Mouse (Mus musculus) frontal cortex, postnatal 14 days (tissue): Measurements from ENCODE around the gene Vgll3.
A peak's percentile ranks its signal among the peaks of the same experiment; 100 is the strongest.

Experiments used
- DNase-seq, 2 experiments: peaks; one replicate each; pipeline ENCODE4 v3.0.0; 2022; ENCODE audit warnings: low spot score in 2 of 2

Gene Vgll3

DNA sequence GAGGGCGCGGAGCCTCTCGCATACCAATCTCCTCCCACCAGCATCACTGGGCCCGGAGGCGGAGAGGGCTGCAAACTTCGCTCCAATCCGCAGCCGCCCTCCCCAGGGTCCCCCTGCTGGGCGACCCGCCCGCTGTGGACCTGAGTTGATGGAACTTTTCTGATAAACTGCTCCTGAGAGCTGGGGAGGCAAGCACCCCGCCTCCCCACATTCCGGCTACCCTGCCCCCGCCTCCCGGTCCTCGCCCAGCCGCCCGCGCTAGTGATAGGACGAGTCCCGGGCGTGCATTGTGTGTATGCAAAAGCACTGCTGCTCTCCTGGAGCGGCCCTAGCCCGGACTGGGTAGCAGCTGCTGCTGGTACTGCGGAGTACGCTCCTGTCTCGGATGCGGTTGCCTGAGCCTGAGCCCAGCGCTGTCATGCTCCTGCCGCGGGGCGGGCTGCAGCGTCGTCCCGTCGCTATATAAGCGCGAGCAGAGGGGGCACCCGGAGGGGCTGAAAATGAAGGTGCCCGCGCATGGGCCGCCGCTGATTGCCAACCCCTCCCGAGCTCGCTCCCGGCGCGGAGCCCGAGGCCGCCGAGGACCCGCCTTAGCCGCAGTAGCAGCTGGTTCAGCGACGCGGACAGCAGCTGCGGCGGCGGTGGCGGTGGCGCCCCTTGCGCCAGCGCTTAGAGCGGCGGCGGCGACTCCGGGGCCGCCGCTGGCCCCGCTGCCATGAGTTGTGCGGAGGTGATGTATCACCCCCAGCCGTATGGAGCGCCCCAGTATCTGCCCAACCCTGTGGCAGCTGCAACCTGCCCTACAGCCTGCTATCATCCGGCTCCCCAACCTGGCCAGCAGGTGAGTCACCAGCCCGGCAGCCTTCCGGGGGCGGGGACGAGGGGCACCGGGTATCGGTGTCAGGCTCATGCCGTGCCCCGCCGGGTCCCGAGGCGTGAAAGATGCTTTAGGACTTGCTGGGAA is at the start of gene Vgll3:
Vgll3 (plus strand) TSS at position 340 of the 964 bp plus-strand sequence.
- peak; percentile 8 to 18 for DNase-seq

DNA sequence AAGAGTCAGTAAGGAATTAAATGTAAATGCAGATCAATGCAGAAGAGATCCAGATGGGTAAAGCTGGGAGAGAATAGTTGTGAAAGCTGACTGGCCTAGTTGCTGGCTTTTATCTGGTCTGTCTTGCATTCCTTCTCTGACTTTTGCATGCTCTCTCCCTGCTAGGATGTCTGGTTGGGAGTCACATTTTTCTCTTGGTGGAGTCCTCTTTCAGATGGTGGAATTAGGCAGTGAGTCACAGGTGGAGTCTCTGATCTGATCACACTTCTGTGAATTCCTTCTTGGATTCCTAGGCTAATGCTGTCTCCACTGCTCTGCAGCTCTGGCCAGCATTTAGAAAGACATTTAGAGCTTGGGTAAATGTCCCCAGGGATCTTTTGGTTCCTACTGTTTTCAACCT is 49.1 kb upstream of the Vgll3 start:
- no peak for DNase-seq

DNA sequence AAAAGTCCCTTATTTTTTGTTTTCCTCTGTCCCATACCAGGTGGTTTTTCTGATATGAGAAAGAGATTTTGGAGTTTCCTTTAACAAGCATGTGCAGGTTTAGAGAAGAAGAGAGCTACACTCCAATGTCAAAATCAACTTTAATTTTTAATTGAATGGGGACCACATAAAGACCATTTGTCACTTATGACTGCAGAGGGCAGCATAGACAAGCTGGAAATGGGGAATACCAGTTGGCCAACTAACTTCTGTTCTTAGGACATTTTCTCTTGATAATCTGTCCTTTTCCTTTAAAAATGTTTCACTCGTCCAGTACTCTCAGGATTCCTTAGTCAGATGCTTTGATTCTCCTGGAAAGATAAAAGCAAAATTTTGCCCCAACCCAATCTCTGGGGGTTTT is 29.1 kb upstream of the Vgll3 start:
- no peak for DNase-seq

DNA sequence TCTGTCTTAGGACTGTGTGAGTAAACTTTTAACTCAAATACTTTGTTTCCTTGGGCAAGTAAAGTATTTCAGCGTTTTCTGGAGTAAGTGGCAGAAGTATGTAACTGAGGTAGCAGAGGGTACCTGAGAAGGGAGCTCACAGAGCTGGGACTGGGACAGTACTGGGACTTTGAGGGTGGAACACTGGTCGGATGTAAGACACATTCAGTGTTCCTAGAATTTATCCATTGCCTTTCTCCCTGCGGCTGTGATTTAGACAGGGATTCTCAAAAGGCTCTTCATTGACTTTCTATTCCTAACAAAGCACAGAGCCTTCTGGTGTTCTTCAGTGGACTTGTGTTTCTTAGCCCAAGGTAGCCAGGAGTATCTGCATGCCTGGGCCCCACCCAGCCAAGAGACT is 1.0 kb downstream of the Vgll3 start:
- DNase-seq, result no peak

DNA sequence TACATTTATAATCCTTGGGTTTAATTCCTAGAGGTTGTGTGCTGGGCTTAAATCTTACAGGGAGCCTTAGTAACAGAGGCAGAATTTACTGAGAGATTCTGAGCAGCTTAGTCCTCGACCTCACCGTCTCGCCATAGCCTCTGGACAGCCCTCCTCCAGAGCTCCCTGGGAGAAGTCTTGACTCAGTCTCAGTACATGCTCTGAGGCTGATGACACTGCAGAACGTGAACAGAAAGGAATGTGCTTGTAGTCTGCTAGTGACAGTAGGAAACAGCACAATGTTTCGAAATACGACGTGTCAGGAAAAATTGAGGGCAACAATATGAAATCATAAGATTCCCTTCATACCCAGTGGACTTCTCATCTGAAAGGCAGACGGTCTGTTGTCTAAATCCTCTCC is 3.7 kb downstream of the Vgll3 start:
- DNase-seq, result no peak

DNA sequence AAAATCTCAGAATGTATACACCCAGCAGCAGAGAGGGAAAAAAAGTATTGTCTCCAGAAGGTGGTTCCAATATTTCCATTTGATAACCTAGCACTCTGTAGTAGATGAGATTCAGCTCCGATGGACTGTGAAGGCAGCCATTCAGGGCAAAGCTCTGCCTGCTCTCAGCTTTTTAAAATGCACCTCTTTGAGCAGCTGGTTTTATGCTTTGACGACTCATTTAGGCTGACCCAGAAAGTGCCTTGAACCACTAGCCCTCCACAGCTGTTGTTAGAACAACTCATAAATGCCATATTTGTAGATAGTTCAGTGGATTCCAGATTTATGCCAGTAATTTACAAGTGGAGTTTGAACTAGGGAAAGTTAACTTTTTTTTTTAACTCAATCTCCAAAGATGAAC is 5.7 kb downstream of the Vgll3 start:
- no peak for DNase-seq

DNA sequence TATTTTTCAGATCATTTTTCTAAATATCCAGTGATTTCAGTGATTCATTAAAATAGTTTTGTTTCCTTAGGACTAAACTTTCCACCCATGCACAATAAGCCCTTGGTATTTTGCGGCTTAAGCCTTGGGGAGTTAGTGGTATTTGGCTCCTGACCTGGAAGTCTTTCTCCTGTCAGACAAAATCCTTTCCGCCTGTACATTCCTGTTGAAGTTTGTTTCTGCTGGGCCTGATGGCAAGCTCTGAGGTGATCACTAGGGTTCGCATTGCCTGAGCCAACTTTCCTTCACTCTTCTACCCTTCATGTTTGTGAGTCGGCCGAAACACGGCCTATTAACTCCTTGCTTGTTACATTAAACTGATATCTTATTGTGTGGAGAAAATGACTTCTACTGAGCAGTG is 8.7 kb downstream of the Vgll3 start:
- no peak for DNase-seq

DNA sequence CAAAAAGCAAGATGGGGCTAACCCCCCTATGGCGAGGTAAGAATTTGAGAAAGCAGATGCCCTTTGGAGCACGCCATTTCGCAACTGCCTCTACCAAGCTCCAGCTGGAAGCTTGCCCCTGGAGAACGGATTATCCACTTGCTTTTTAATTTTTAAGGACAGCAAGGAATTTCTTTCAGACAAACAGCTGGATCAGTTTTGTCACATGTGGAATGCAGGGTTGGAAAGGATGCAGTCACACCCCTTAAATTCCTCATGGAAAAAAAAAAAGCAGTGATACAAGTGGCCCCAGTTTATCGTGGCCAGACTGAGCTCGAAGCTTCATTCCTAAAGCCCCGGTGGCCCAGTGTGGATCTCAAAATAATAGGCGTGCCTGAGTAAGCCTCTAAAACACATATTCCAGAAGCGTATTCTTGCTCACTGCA is 13.1 kb downstream of the Vgll3 start:
- no peak for DNase-seq

DNA sequence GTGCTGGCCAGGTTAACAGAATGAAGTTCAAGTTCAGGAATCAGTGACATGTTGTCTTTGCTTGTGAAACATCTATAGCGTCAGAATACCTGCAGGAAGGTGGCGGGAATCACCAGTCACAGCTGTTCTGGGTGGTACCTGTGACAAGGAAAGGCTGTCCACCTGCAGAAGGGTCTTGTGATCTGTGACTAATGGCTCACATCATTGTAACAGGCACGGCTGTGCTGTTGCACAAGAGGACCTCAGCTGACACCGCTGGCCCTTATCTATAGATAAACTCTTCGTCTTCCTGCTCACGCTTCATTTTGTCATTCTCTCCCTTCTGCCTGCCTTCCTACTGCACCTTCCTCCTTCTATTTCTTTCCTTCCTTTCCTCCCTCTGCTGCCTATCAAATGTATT is 14.0 kb downstream of the Vgll3 start:
- DNase-seq, result no peak

DNA sequence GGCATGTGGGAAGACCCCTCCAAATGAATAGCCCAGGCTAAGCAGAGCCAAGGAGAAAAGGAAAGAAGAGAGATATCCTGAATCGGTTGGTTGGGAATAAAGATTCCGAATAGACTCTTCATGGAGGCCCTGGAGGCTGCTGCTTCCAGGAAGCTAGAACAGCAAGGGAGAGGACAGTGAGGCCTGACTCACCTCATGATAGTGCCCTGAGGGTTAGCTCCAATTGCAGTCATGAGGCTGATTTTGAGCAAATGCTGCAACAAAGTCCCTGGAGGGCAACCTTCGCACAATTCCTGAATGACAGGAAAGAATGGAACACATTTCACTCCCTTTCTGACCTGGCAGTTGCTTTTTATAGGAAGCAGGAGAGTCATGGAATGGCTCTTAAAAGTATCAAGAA is 19.7 kb downstream of the Vgll3 start:
- DNase-seq, result no peak

DNA sequence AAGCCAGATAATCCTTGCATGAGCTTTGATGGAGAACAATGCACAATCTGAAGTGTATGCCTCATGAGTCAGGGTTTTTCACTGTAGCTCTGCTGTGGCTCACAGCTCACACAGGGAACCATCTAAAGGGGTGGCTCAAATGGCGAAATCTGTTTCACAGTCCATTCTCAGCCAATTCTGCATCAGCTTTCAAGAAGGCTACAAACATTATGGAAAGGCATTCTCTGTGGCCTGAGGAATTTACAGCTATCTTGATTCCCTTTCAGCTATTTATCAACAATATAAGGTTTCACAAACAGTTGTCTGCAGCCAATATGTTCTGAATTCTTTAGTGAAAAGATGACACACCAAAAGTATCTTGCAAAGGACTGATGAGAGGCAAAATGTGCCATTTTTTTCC is 35.1 kb downstream of the Vgll3 start:
- DNase-seq, result no peak

DNA sequence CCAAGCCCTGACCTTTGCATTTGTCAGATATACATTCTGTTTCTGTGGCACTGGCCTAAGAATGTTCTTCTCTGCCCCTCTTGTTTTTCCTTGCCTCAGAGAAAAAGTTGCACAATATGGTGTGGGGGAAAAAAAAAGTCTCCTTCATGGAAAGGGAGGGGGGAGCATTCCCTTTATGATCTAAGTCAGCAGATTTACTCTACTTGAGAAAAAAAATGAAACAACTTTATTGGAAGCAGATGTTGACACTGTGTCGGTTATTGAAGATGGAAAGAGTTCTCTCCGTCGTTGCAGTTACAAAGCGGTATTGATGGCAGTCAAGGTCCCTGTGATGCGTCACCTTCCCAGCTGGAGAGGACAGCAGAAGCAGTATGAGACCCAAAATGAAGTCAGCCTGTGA is 49.4 kb downstream of the Vgll3 start:
- no peak for DNase-seq

DNA sequence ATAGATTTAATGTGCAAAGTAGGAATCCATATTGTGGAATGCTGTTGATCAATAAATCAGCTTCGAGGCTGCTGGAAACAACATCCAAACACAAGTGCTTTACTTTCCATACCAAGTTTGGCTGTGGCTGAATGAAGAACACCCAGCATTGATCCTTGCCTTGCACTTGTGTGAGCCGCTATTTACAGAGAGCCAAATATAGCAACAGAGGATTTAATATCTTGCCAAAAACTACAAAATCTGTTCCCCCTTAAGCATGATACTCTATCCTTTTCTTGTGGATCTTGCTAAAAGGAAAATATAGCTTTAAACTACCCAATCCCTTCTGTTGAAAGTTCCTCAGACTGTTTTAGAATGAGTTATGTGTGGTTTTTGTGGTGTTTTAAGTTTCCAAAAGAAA is 52.9 kb downstream of the Vgll3 start:
- DNase-seq, result no peak

DNA sequence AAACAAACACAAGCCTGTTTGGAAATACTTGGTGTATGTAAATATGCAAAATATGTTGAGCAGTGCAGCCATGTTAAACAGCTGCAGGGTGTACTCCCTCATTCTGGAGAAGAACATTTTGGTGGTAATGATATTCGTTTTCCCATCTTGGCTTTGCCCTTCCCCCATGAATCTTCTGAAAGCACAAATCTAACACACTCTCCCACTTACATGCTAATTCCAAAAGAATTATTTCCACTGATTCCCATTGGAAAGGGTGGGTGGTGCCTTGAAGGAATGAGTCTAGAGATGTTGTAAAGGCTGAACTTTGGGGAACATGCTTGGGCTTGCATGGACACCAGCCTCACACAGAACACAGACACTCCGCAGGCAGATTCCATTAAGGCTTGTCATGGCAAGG is 53.9 kb downstream of the Vgll3 start:
- no peak for DNase-seq

DNA sequence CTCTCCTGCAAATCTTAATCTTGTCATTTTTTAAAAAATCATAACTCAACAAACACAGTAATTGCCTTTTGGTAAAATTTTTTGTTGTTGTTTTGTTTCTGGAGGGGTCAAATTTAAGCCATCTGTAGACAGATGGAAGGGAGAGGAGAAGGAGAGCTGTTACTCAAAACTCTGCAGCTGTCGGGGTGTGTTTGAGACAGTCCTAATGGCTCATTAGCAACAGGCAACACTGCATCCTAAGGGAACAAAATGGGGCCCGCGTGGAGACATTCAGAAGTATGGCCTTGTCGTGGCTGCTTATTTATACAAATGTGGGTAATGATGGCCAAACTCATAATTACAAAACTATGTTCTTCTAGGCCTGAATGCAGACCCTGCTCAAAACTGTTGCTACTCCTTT is 73.9 kb downstream of the Vgll3 start:
- no peak for DNase-seq
